22 mouse cellular contexts compared by ENCODE assay signal in the genomic region with DNA sequence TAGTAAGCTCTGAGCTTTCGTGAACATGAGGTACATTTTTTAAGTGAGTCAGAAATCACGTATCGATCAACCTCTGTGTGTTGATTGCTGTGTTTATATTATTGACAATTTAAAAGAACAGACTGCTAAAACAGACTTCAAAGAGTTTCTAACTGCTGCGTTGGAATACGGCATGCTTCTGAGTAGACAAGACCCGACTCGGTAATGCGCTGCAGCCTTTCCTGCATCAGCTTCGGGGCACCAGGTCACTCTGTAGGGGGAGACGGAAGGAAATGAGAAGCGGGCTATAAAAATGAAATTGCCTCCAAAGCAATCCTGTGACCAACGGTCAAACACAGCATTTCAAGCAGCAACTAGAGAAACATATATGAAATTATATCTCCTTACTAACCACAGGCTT. TPM values are rescaled to one million over a fixed set of nuclear protein-coding genes. Genes with fewer than 3 reads are reported as not detected.
DNase-seq lines count a peak whose midpoint lies in the region; ATAC-seq and TF ChIP-seq lines count a peak whose summit lies in the region.
"Had no signal": no experiment of that assay in that cellular context is flagged by ENCODE, and none has a peak within 500 bp of the region (broad histone marks: within the 10 kb centered on the region; RNA-seq: fewer than 3 reads in every experiment).

No protein-coding gene starts in this region.

- peak; percentile 4 for DNase-seq in liver
- no peak for DNase-seq in liver, postnatal 0 days
- peak; percentile 47 for DNase-seq in embryonic facial prominence, embryonic 10.5 days (ENCODE audit: low spot score)
- DNase-seq in thymus, postnatal 25 days: no peak
- no peak for DNase-seq in left cerebral cortex, adult 2 months (ENCODE audit: extremely low spot score in 1 of 2, low spot score in 2 of 2)
- DNase-seq: adrenal gland, adult 2 months; cerebellum, postnatal 10 days; kidney, adult 18-20 months; layer of hippocampus, adult 9-11 months; lung, adult 18-20 months; spleen, adult 18-20 months; thymus, adult 18-20 months had no signal

- no peaks in the 10 kb centered on the region; the same call in 1 of the 2 replicates for H3K4me1 ChIP-seq in liver, postnatal 0 days (ENCODE audit: insufficient read depth)
- peaks cover 44% of the 10 kb centered on the region for H3K4me1 ChIP-seq in embryonic facial prominence, embryonic 10.5 days
- H3K4me1 ChIP-seq in embryonic facial prominence, embryonic 13.5 days: peaks cover 16% of the 10 kb centered on the region
- H3K4me1 ChIP-seq in limb, embryonic 13.5 days: peaks cover 29% of the 10 kb centered on the region
- H3K4me1 ChIP-seq: forebrain, embryonic 15.5 days; heart, embryonic 10.5 days; midbrain, embryonic 12.5 days; neural tube, embryonic 13.5 days; stomach, embryonic 15.5 days had no signal

- no peaks in the 10 kb centered on the region for H3K36me3 ChIP-seq in liver, postnatal 0 days (replicated peaks; ENCODE audit: insufficient read depth, low read length)
- H3K36me3 ChIP-seq in embryonic facial prominence, embryonic 10.5 days (replicated peaks): no peaks in the 10 kb centered on the region
- H3K36me3 ChIP-seq in embryonic facial prominence, embryonic 13.5 days: no peaks in the 10 kb centered on the region
- H3K36me3 ChIP-seq in limb, embryonic 13.5 days: no peaks in the 10 kb centered on the region
- H3K36me3 ChIP-seq: forebrain, embryonic 15.5 days; heart, embryonic 10.5 days; hindbrain, embryonic 10.5 days; midbrain, embryonic 12.5 days; neural tube, embryonic 13.5 days; stomach, embryonic 15.5 days had no signal

- H3K9me3 ChIP-seq in liver, postnatal 0 days (ENCODE audit: low read length): no peaks in the 10 kb centered on the region
- no peaks in the 10 kb centered on the region for H3K9me3 ChIP-seq in embryonic facial prominence, embryonic 10.5 days
- no peaks in the 10 kb centered on the region for H3K9me3 ChIP-seq in embryonic facial prominence, embryonic 13.5 days
- no peaks in the 10 kb centered on the region for H3K9me3 ChIP-seq in limb, embryonic 13.5 days
- H3K9me3 ChIP-seq: forebrain, embryonic 15.5 days; heart, embryonic 10.5 days; hindbrain, embryonic 10.5 days; midbrain, embryonic 12.5 days; neural tube, embryonic 13.5 days; stomach, embryonic 15.5 days had no signal

- no peak for TF ChIP-seq EP300 in liver, postnatal 0 days (IDR thresholded peaks at IDR 0.05; ENCODE audit: low read depth)

- intact Hi-C loops in left cerebral cortex, adult 2 months (cut with DNase I): no loop called here

- no peak overlapping the region for H3K9ac ChIP-seq in liver, postnatal 0 days (replicated peaks)
- no peak overlapping the region for H3K9ac ChIP-seq in embryonic facial prominence, embryonic 13.5 days
- no peak overlapping the region for H3K9ac ChIP-seq in limb, embryonic 13.5 days
- H3K9ac ChIP-seq: forebrain, embryonic 15.5 days; midbrain, embryonic 12.5 days; neural tube, embryonic 13.5 days; stomach, embryonic 15.5 days had no signal

- H3K4me2 ChIP-seq in liver, postnatal 0 days (ENCODE audit: low read depth, low read length): no peak overlapping the region
- peak overlapping the region; percentile 11; the same call in 1 of the 2 replicates for H3K4me2 ChIP-seq in embryonic facial prominence, embryonic 13.5 days
- peak overlapping the region; percentile 38 for H3K4me2 ChIP-seq in limb, embryonic 13.5 days (replicated peaks)
- H3K4me2 ChIP-seq: forebrain, embryonic 15.5 days; midbrain, embryonic 12.5 days; neural tube, embryonic 13.5 days; stomach, embryonic 15.5 days had no signal

- no peak for ATAC-seq in liver, postnatal 0 days
- ATAC-seq in embryonic facial prominence, embryonic 13.5 days (ENCODE audit: insufficient number of reproducible peaks, insufficient read depth, low FRiP score, low TSS enrichment, low read depth): no peak
- no peak for ATAC-seq in limb, embryonic 13.5 days (ENCODE audit: low FRiP score, low read depth)
- ATAC-seq: forebrain, embryonic 15.5 days; hindbrain, postnatal 0 days had no signal

- 60% methylated on average over 12 of the region's 12 CpGs for WGBS in liver, postnatal 0 days (ENCODE audit: insufficient replicate concordance)
- WGBS in embryonic facial prominence, embryonic 10.5 days: 48% methylated on average over 12 of the region's 12 CpGs
- 22% methylated on average over 12 of the region's 12 CpGs for WGBS in embryonic facial prominence, embryonic 13.5 days
- WGBS in limb, embryonic 13.5 days: 10% methylated on average over 12 of the region's 12 CpGs

- no peak overlapping the region for H3K27ac ChIP-seq in liver, postnatal 0 days (ENCODE audit: low read depth)
- 0 out of 2 replicates have a peak overlapping the region, but pooled peaks have one; percentile 49 for H3K27ac ChIP-seq in embryonic facial prominence, embryonic 10.5 days (replicated peaks)
- no peak overlapping the region for H3K27ac ChIP-seq in embryonic facial prominence, embryonic 13.5 days
- H3K27ac ChIP-seq in limb, embryonic 13.5 days: no peak overlapping the region
- no peak overlapping the region for H3K27ac ChIP-seq in left cerebral cortex, adult 2 months
- H3K27ac ChIP-seq: forebrain, embryonic 15.5 days; heart, embryonic 10.5 days; hindbrain, embryonic 10.5 days; hindbrain, postnatal 0 days; macrophage; midbrain, embryonic 12.5 days; neural tube, embryonic 13.5 days; stomach, embryonic 15.5 days had no signal

- H3K27me3 ChIP-seq in liver, postnatal 0 days (ENCODE audit: insufficient read depth, low read length): no peaks in the 10 kb centered on the region
- no peaks in the 10 kb centered on the region for H3K27me3 ChIP-seq in embryonic facial prominence, embryonic 10.5 days (replicated peaks; ENCODE audit: low read depth, poor library complexity, severe bottlenecking)
- H3K27me3 ChIP-seq in embryonic facial prominence, embryonic 13.5 days: no peaks in the 10 kb centered on the region
- H3K27me3 ChIP-seq in limb, embryonic 13.5 days: no peaks in the 10 kb centered on the region
- H3K27me3 ChIP-seq: forebrain, embryonic 15.5 days; midbrain, embryonic 12.5 days; neural tube, embryonic 13.5 days; stomach, embryonic 15.5 days had no signal

- H3K4me3 ChIP-seq in liver, postnatal 0 days (ENCODE audit: low read depth, low read length): no peak overlapping the region
- H3K4me3 ChIP-seq in embryonic facial prominence, embryonic 10.5 days: no peak overlapping the region
- no peak overlapping the region for H3K4me3 ChIP-seq in embryonic facial prominence, embryonic 13.5 days
- no peak overlapping the region for H3K4me3 ChIP-seq in limb, embryonic 13.5 days
- no peak overlapping the region for H3K4me3 ChIP-seq in left cerebral cortex, adult 2 months
- H3K4me3 ChIP-seq: forebrain, embryonic 15.5 days; heart, embryonic 10.5 days; hindbrain, embryonic 10.5 days; midbrain, embryonic 12.5 days; neural tube, embryonic 13.5 days; stomach, embryonic 15.5 days had no signal

- TF ChIP-seq CTCF in liver, postnatal 0 days (IDR thresholded peaks at IDR 0.05; ENCODE audit: low read depth): no peak
- TF ChIP-seq CTCF in left cerebral cortex, adult 2 months (IDR thresholded peaks at IDR 0.05): no peak

RNA-seq across cellular contexts. Expression of gene Peg10, which starts 59.9 kb away (rescaled TPM):
- 1.1 and 1.2 TPM in 2 replicates for polyA plus RNA-seq in liver, postnatal 0 days (2015; fragmentation: Nextera tagmentation; extraction: Ambion mirVana)
- polyA plus RNA-seq in embryonic facial prominence, embryonic 10.5 days (2016; fragmentation: Nextera tagmentation; extraction: Ambion mirVana): 15.7 and 18.1 TPM in 2 replicates
- polyA plus RNA-seq in embryonic facial prominence, embryonic 13.5 days (2015; fragmentation: Nextera tagmentation; extraction: Ambion mirVana): 7.6 and 7.8 TPM in 2 replicates
- 11.4 and 11.8 TPM in 2 replicates for polyA plus RNA-seq in limb, embryonic 13.5 days (2015; fragmentation: Nextera tagmentation; extraction: Ambion mirVana)
- 10 to 100 TPM; 13.6 to 17.8 TPM for total RNA-seq in left cerebral cortex, adult 2 months (2021)

RNA-seq across cellular contexts. Expression of gene Sgce, which starts 60.0 kb away (rescaled TPM):
- 27.4 and 30.1 TPM in 2 replicates for polyA plus RNA-seq in liver, postnatal 0 days (2015; fragmentation: Nextera tagmentation; extraction: Ambion mirVana)
- polyA plus RNA-seq in embryonic facial prominence, embryonic 10.5 days (2016; fragmentation: Nextera tagmentation; extraction: Ambion mirVana): 43.8 and 45.1 TPM in 2 replicates
- 66.5 and 80.6 TPM in 2 replicates for polyA plus RNA-seq in embryonic facial prominence, embryonic 13.5 days (2015; fragmentation: Nextera tagmentation; extraction: Ambion mirVana)
- 77.7 and 78.6 TPM in 2 replicates for polyA plus RNA-seq in limb, embryonic 13.5 days (2015; fragmentation: Nextera tagmentation; extraction: Ambion mirVana)
- total RNA-seq in left cerebral cortex, adult 2 months (2021): 10 to 100 TPM; 30.0 to 33.3 TPM

Comparison
In these comparisons a context has a peak if more than half of its experiments do, and no peak if none do; other contexts are left out.
1. DNase-seq: peak in liver (single experiment) and embryonic facial prominence, embryonic 10.5 days (single experiment); none in liver, postnatal 0 days (single experiment), thymus, postnatal 25 days (single experiment) and left cerebral cortex, adult 2 months (0 of 2).